Mouse (Mus musculus) CH12.LX (cell line): ENCODE results near the gene Ap2a1. TPM values are rescaled to one million over a fixed set of nuclear protein-coding genes. Genes with fewer than 3 reads are reported as not detected.

Experiments used
- DNase-seq: peaks from one replicate; pipeline ENCODE4 v3.0.0-alpha.2; 2013; ENCODE audit errors: extremely low read depth
- H3K27ac ChIP-seq: 2 replicates; pipeline ENCODE4 v1.5.1; 2012; ENCODE audit warnings: low read depth, mild to moderate bottlenecking, control low read depth, moderate library complexity; ENCODE audit not compliant: insufficient read depth
- H3K27me3 ChIP-seq: replicated peaks from 2 replicates; pipeline ENCODE3; 2012; ENCODE audit warnings: inconsistent platforms
- H3K36me3 ChIP-seq, 2 experiments: replicated peaks in 1 of 2; 2 replicates each; pipeline versions ENCODE3 to v1.6.1; 2012; ENCODE audit warnings: inconsistent platforms in 1 of 2, low read length in 1 of 2, mild to moderate bottlenecking in 1 of 2, mixed read lengths in 1 of 2, moderate library complexity in 1 of 2; ENCODE audit not compliant: control insufficient read depth in 1 of 2, insufficient read depth in 1 of 2
- H3K4me1 ChIP-seq, 2 experiments: 2 replicates each; pipeline ENCODE4 v1.6.1; 2012; ENCODE audit warnings: inconsistent platforms in 1 of 2, moderate library complexity in 1 of 2; ENCODE audit not compliant: insufficient read depth in 2 of 2, control insufficient read depth in 1 of 2
- H3K4me2 ChIP-seq: 2 replicates; pipeline ENCODE4 v1.6.1; 2012; ENCODE audit warnings: low read depth, mild to moderate bottlenecking, control low read depth; ENCODE audit not compliant: poor library complexity, insufficient read depth, severe bottlenecking
- H3K4me3 ChIP-seq, 3 experiments: fragments of 150-350 bp in 1 of 3; sonication (generic) in 1 of 3; replicated peaks in 1 of 3; 2 replicates each; pipeline versions ENCODE3 to v1.5.1; 2011 to 2012; ENCODE audit warnings: low read depth in 2 of 3, low read length in 2 of 3, mild to moderate bottlenecking in 2 of 3, moderate library complexity in 2 of 3, control low read depth in 1 of 3, improper control_type of control experiment in 1 of 3, inconsistent platforms in 1 of 3, mixed read lengths in 1 of 3; ENCODE audit not compliant: poor library complexity in 1 of 3
- H3K79me2 ChIP-seq: replicated peaks from 2 replicates; pipeline ENCODE4 v1.6.1; 2012; ENCODE audit warnings: mild to moderate bottlenecking, moderate library complexity; ENCODE audit not compliant: control insufficient read depth, poor library complexity, insufficient read depth, severe bottlenecking; ENCODE audit errors: extremely low read depth
- H3K9ac ChIP-seq: 2 replicates; pipeline ENCODE4 v1.6.1; 2012; ENCODE audit warnings: low read depth, mild to moderate bottlenecking, control low read depth, moderate library complexity; ENCODE audit not compliant: insufficient read depth
- H3K9me3 ChIP-seq: replicated peaks from 2 replicates; pipeline ENCODE3; 2012; ENCODE audit warnings: low read length, inconsistent platforms, mixed read lengths
- ETS1 ChIP-seq: conservative IDR thresholded peaks from 2 replicates; pipeline ENCODE4 v1.6.1; 2012; ENCODE audit warnings: low read depth, mild to moderate bottlenecking, inconsistent platforms, low read length, improper control_type of control experiment, moderate library complexity
- IRF4 ChIP-seq: IDR thresholded peaks from 2 replicates; pipeline ENCODE4 v1.6.1; 2014; ENCODE audit warnings: low read depth, mild to moderate bottlenecking, inconsistent platforms, low read length, improper control_type of control experiment
- JUN ChIP-seq: IDR thresholded peaks from 2 replicates; pipeline ENCODE4 v1.6.1; 2011; ENCODE audit warnings: low read depth, mild to moderate bottlenecking, low read length, improper control_type of control experiment, moderate library complexity; ENCODE audit not compliant: insufficient read depth
- MAFK ChIP-seq: IDR thresholded peaks from 2 replicates; pipeline ENCODE4 v1.6.1; 2011; ENCODE audit warnings: low read length, improper control_type of control experiment; ENCODE audit not compliant: insufficient replicate concordance
- MAX ChIP-seq: IDR thresholded peaks from 2 replicates; pipeline ENCODE4 v1.6.1; 2011; ENCODE audit warnings: low read length, improper control_type of control experiment
- MAZ ChIP-seq: IDR thresholded peaks from 2 replicates; pipeline ENCODE4 v1.6.1; 2012; ENCODE audit warnings: low read depth, mild to moderate bottlenecking, inconsistent platforms, low read length, improper control_type of control experiment, moderate library complexity
- MYC ChIP-seq: IDR thresholded peaks from 2 replicates; pipeline ENCODE4 v1.6.1; 2011; ENCODE audit warnings: low read depth, mild to moderate bottlenecking, improper control_type of control experiment, low read length
- NRF1 ChIP-seq: IDR thresholded peaks from 2 replicates; pipeline ENCODE4 v1.6.1; 2014; ENCODE audit warnings: low read depth, mild to moderate bottlenecking, inconsistent platforms, low read length, improper control_type of control experiment, moderate library complexity
- POLR2AphosphoS2 ChIP-seq: IDR thresholded peaks from 2 replicates; pipeline ENCODE4 v1.6.1; 2011; ENCODE audit warnings: low read depth, low read length, improper control_type of control experiment
- RAD21 ChIP-seq: IDR thresholded peaks from 2 replicates; pipeline ENCODE4 v1.6.1; 2011; ENCODE audit warnings: low read depth, mild to moderate bottlenecking, low read length, improper control_type of control experiment, moderate library complexity
- SIN3A ChIP-seq: IDR thresholded peaks from 2 replicates; pipeline ENCODE4 v1.6.1; 2012; ENCODE audit warnings: low read length, improper control_type of control experiment, inconsistent platforms
- SMC3 ChIP-seq: IDR thresholded peaks from 2 replicates; pipeline ENCODE4 v1.6.1; 2011; ENCODE audit warnings: low read depth, low read length, improper control_type of control experiment
- TBP ChIP-seq: conservative IDR thresholded peaks from 2 replicates; pipeline ENCODE4 v1.6.1; 2011; ENCODE audit warnings: low read depth, low read length, improper control_type of control experiment
- TCF12 ChIP-seq: IDR thresholded peaks from 2 replicates; pipeline ENCODE4 v1.6.1; 2014; ENCODE audit warnings: low read depth, mild to moderate bottlenecking, inconsistent platforms, low read length, improper control_type of control experiment
- ZKSCAN1 ChIP-seq: IDR thresholded peaks from 2 replicates; pipeline ENCODE4 v1.6.1; 2012; ENCODE audit warnings: low read depth, inconsistent platforms, low read length, improper control_type of control experiment, borderline replicate concordance
- dilution Hi-C: fragments of 300-500 bp; cut with MboI; formaldehyde crosslinking; loops from 2 replicates; pipeline ENCODE4 v1.14.3; 2020; ENCODE audit warnings: low sequenced_read_pairs; ENCODE audit not compliant: extremely low pct_unique_long_range_greater_than_20kb, extremely low pct_ligation_motif_present
- in situ Hi-C: fragments of 300-500 bp; cut with MboI; formaldehyde crosslinking; loops from 3 replicates; pipeline ENCODE4 v1.14.3; 2019; ENCODE audit warnings: low sequenced_read_pairs, low pct_ligation_motif_present, low pct_unique_long_range_greater_than_20kb, mixed read lengths
- polyA plus RNA-seq: library from polyadenylated mRNA; unstranded; fragments of >175 nt; gene quantifications from 2 replicates; pipeline ENCODE4 v1.2.1, GENCODE M21; 2012; ENCODE audit warnings: low read depth; ENCODE audit not compliant: insufficient read length
- total RNA-seq, 2 experiments: library from RNA; depleted of rRNA; stranded (reverse); fragments of 300-350 nt in 1 of 2; fragments of >200 nt in 1 of 2; gene quantifications; 2 replicates each; pipeline ENCODE4 v1.2.3; 2012 to 2014

Ap2a1 gene
- total and polyA plus RNA-seq, 3 experiments: 35.7 to 61.1 (median 56.3) TPM

DNA sequence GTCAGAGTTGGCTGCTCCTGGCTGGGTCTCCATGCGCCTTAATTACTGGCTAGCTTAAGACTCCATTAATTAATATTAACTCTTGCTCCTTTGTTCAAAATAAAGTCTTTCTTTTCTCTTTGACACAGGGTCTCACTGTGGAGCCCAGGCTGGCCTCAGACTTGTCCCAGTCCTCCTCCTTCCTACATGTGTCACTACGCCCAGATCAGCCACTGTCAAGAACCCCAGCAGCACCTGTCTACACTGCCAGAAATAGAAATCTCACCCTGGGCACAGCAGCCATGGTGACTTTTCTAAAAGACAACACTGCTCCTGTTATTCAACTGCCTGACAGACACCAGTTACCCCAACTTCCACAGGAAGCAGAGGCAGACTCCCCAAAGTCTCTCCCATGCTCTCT lies 14.9 kb downstream of the Ap2a1 start:
- H3K4me1 ChIP-seq: peaks cover 3 to 8% of the 10 kb centered on the region in 2 experiments; a peak in 3 of 4 replicates
- peaks cover 45 to 94% of the 10 kb centered on the region in 2 experiments for H3K36me3 ChIP-seq
- no peaks in the 10 kb centered on the region for H3K79me2 ChIP-seq
- no peaks in the 10 kb centered on the region for H3K27me3 ChIP-seq
- dilution Hi-C loops: no loop called here
- no peak overlapping the region for H3K27ac ChIP-seq
- no peak overlapping the region for H3K9ac ChIP-seq
- no peak for DNase-seq
- TF ChIP-seq POLR2AphosphoS2 (no peak), ZKSCAN1 (no peak), SMC3 (no peak), NRF1 (no peak), MAX (no peak), JUN (no peak), MAZ (no peak), TCF12 (no peak), IRF4 (no peak), MYC (no peak)
- H3K4me3 ChIP-seq: no peak overlapping the region
- H3K4me2 ChIP-seq: no peak overlapping the region
- H3K9me3 ChIP-seq: no peaks in the 10 kb centered on the region
- in situ Hi-C loops: no loop called here

GRCm38 (mm10) chr7:44908706-44909476 lies 20.4 kb downstream of the Ap2a1 start:
- no peaks in the 10 kb centered on the region for H3K79me2 ChIP-seq
- in situ Hi-C loops: no loop called here
- H3K36me3 ChIP-seq: peaks cover 83 to 99% of the 10 kb centered on the region in 2 experiments
- H3K4me1 ChIP-seq: peaks cover 0 to 28% of the 10 kb centered on the region in 2 experiments; a peak in 2 of 4 replicates
- peak; percentile 79 for DNase-seq
- H3K9ac ChIP-seq: no peak overlapping the region
- H3K9me3 ChIP-seq: no peaks in the 10 kb centered on the region
- no peak overlapping the region for H3K4me3 ChIP-seq
- no peaks in the 10 kb centered on the region for H3K27me3 ChIP-seq
- peak overlapping the region; percentile 17; the same call in 1 of the 2 replicates for H3K27ac ChIP-seq
- dilution Hi-C loops: no loop called here
- no peak overlapping the region for H3K4me2 ChIP-seq
- TF ChIP-seq RAD21 (no peak), TBP (no peak), MAFK (no peak), SIN3A (no peak), ETS1 (peak; percentile 43; the same call in 1 of the 2 replicates)
